ENCODE assay signal across 8 mouse cellular contexts in genomic region chr6:121109181-121109981, GRCm38 (mm10). TPM values are rescaled to one million over a fixed set of nuclear protein-coding genes. Genes with fewer than 3 reads are reported as not detected.
DNase-seq lines count a peak whose midpoint lies in the region; ATAC-seq and TF ChIP-seq lines count a peak whose summit lies in the region.

No protein-coding gene starts in this region.

- peak overlapping the region; percentile 94 for H3K4me2 ChIP-seq in hindbrain, embryonic 13.5 days
- peak overlapping the region; percentile 95 for H3K4me2 ChIP-seq in midbrain, postnatal 0 days (ENCODE audit: low read depth, low read length, poor library complexity, severe bottlenecking)

- peak overlapping the region; percentile 93 for H3K9ac ChIP-seq in hindbrain, embryonic 13.5 days
- H3K9ac ChIP-seq in midbrain, postnatal 0 days (replicated peaks; ENCODE audit: low read length, poor library complexity, severe bottlenecking) = peak overlapping the region; percentile 81

- 1% methylated on average over 52 of the region's 52 CpGs for WGBS in hindbrain, embryonic 13.5 days
- 1% methylated on average over 46 of the region's 52 CpGs for WGBS in midbrain, postnatal 0 days

- H3K27me3 ChIP-seq in hindbrain, embryonic 13.5 days = no peaks in the 10 kb centered on the region
- H3K27me3 ChIP-seq in midbrain, postnatal 0 days (ENCODE audit: insufficient read depth, low read length) = no peaks in the 10 kb centered on the region

- DNase-seq in right cerebral cortex, adult 2 months (ENCODE audit: low spot score in 2 of 2) = peak; percentile 41 to 57
- DNase-seq in right cerebral cortex, postnatal 14 days = no peak
- peak; percentile 54 for DNase-seq in liver
- DNase-seq in midbrain, postnatal 0 days (ENCODE audit: low spot score) = peak; percentile 59
- no peak for DNase-seq in ovary, postnatal 14 days (ENCODE audit: low spot score)

- no peak for TF ChIP-seq CTCF in bone marrow macrophage, adult 2 months (IDR thresholded peaks at IDR 0.05; ENCODE audit: low read depth, low read length)
- TF ChIP-seq CTCF in midbrain, postnatal 0 days (IDR thresholded peaks at IDR 0.05) = peak; percentile 43

- H3K9me3 ChIP-seq in hindbrain, embryonic 13.5 days = no peaks in the 10 kb centered on the region
- no peaks in the 10 kb centered on the region for H3K9me3 ChIP-seq in midbrain, postnatal 0 days (ENCODE audit: low read length)

- peak; percentile 17 for ATAC-seq in erythroblast, adult 5-6 weeks (replicated peaks; ENCODE audit: low FRiP score, poor library complexity, severe bottlenecking)
- ATAC-seq in hindbrain, embryonic 13.5 days (ENCODE audit: low FRiP score) = peak; percentile 43
- ATAC-seq in midbrain, postnatal 0 days (ENCODE audit: low FRiP score) = peak; percentile 38

- TF ChIP-seq POLR2A in bone marrow macrophage, adult 2 months (IDR thresholded peaks at IDR 0.05; ENCODE audit: borderline replicate concordance, low read depth, low read length) = no peak

- H3K27ac ChIP-seq in bone marrow macrophage, adult 2 months (ENCODE audit: insufficient read depth, low read depth, low read length) = no peak overlapping the region
- H3K27ac ChIP-seq in hindbrain, embryonic 13.5 days = peak overlapping the region; percentile 89
- H3K27ac ChIP-seq in midbrain, postnatal 0 days (ENCODE audit: low read depth, low read length) = peak overlapping the region; percentile 93

- H3K4me1 ChIP-seq in bone marrow macrophage, adult 2 months (ENCODE audit: control insufficient read depth, insufficient read depth, low read length) = peaks cover 17% of the 10 kb centered on the region
- H3K4me1 ChIP-seq in hindbrain, embryonic 13.5 days (replicated peaks) = peaks cover 53% of the 10 kb centered on the region
- peaks cover 3% of the 10 kb centered on the region; the same call in 1 of the 2 replicates for H3K4me1 ChIP-seq in midbrain, postnatal 0 days (ENCODE audit: insufficient read depth, low read length)

- peak overlapping the region; percentile 95 for H3K4me3 ChIP-seq in bone marrow macrophage, adult 2 months (ENCODE audit: insufficient read depth, low read length)
- H3K4me3 ChIP-seq in hindbrain, embryonic 13.5 days = peak overlapping the region; percentile 85
- peak overlapping the region; percentile 90 for H3K4me3 ChIP-seq in midbrain, postnatal 0 days (ENCODE audit: low read depth, low read length)

- H3K36me3 ChIP-seq in hindbrain, embryonic 13.5 days = peaks cover 7% of the 10 kb centered on the region; the same call in 1 of the 2 replicates
- peaks cover 9% of the 10 kb centered on the region; the same call in 1 of the 2 replicates for H3K36me3 ChIP-seq in midbrain, postnatal 0 days (ENCODE audit: insufficient read depth, low read length)

RNA-seq across cellular contexts. Expression of gene Mical3, which starts 21.4 kb away (rescaled TPM):
- polyA plus RNA-seq in bone marrow macrophage, adult 2 months (2012; ENCODE audit: insufficient read depth, insufficient read length, missing spikeins) = 4.1 and 4.9 TPM in 2 replicates
- total RNA-seq in erythroblast, adult 5-6 weeks (2015; ENCODE audit: low replicate concordance) = 99.0 and 127 TPM in 2 replicates
- 133 and 258 TPM in 2 replicates for total RNA-seq in erythroblast, adult 5-6 weeks (2017; ENCODE audit: low replicate concordance)
- polyA plus RNA-seq in hindbrain, embryonic 13.5 days (2015; fragmentation: Nextera tagmentation; extraction: Ambion mirVana) = 33.8 and 34.5 TPM in 2 replicates
- 76.4 and 83.4 TPM in 2 replicates for total RNA-seq in midbrain, postnatal 0 days (2014; rRNA removed)
- polyA plus RNA-seq in midbrain, postnatal 0 days (2015; fragmentation: Nextera tagmentation; extraction: Ambion mirVana) = 19.0 and 25.0 TPM in 2 replicates

Comparison
In these comparisons a context has a peak if more than half of its experiments do, and no peak if none do; other contexts are left out.
1. DNase-seq: peak in right cerebral cortex, adult 2 months (2 of 2), liver (single experiment) and midbrain, postnatal 0 days (single experiment); none in right cerebral cortex, postnatal 14 days (single experiment) and ovary, postnatal 14 days (single experiment).
2. Peak in every context shown above with its lines, with median percentiles within 50 percentile points of each other: H3K4me3 ChIP-seq and ATAC-seq.